Mouse (Mus musculus) heart, postnatal 0 days (tissue): ENCODE data around the gene Rbfox1. TPM values are rescaled to one million over a fixed set of nuclear protein-coding genes. Genes with fewer than 3 reads are reported as not detected.

ENCODE experiments used
- ATAC-seq: fragments of 200-750 bp; cut with Nextera tagmentation; 2 replicates; pipeline ENCODE4 v1.8.0; 2017; ENCODE audit warnings: low read depth, moderate number of reproducible peaks, moderate library complexity; ENCODE audit not compliant: insufficient read depth
- DNase-seq: peaks from one replicate; pipeline ENCODE4 v3.0.0-alpha.2; 2016; ENCODE audit warnings: low spot score
- H3K27ac ChIP-seq: fragments of 300-500 bp; sonication (generic); 2 replicates; pipeline ENCODE4 v1.5.1; 2014; ENCODE audit warnings: low read depth, mild to moderate bottlenecking
- H3K27me3 ChIP-seq: fragments of 300-500 bp; sonication (generic); 2 replicates; pipeline ENCODE4 v1.6.1; 2014; ENCODE audit warnings: low read length, mixed read lengths; ENCODE audit not compliant: control insufficient read depth, insufficient read depth
- H3K36me3 ChIP-seq: fragments of 300-500 bp; sonication (generic); replicated peaks from 2 replicates; pipeline ENCODE4 v1.6.1; 2014; ENCODE audit warnings: low read length, mixed read lengths; ENCODE audit not compliant: control insufficient read depth, insufficient read depth
- H3K4me1 ChIP-seq: fragments of 300-500 bp; sonication (generic); 2 replicates; pipeline ENCODE4 v1.6.1; 2014; ENCODE audit warnings: antibody characterized with exemption; ENCODE audit not compliant: control insufficient read depth, insufficient read depth
- H3K4me2 ChIP-seq: fragments of 300-500 bp; sonication (generic); 2 replicates; pipeline ENCODE4 v1.6.1; 2014; ENCODE audit warnings: low read depth, mild to moderate bottlenecking, low read length, moderate library complexity
- H3K4me3 ChIP-seq: fragments of 300-500 bp; sonication (generic); 2 replicates; pipeline ENCODE4 v1.5.1; 2014; ENCODE audit warnings: low read depth, low read length
- H3K9ac ChIP-seq: fragments of 300-500 bp; sonication (generic); replicated peaks from 2 replicates; pipeline ENCODE4 v1.6.1; 2014; ENCODE audit warnings: low read depth, low read length, mixed read lengths
- H3K9me3 ChIP-seq: fragments of 300-500 bp; sonication (generic); replicated peaks from 2 replicates; pipeline ENCODE4 v1.6.1; 2016; ENCODE audit warnings: low read length; ENCODE audit not compliant: control insufficient read depth
- CTCF ChIP-seq: IDR thresholded peaks from 2 replicates; pipeline ENCODE4 v1.5.1; 2016; ENCODE audit warnings: antibody characterized with exemption, control low read depth, low read depth
- EP300 ChIP-seq: IDR thresholded peaks from 2 replicates; pipeline ENCODE4 v1.6.1; 2016; ENCODE audit warnings: antibody characterized with exemption, low read depth
- WGBS: fragments of 180-500 bp; shearing (Covaris S2); extraction: QIAGEN DNeasy Blood & Tissue Kit; methylation state at CpG from one replicate; pipeline ENCODE4 v1.1.7; 2014; 5-methylcytosine and 5-hydroxymethylcytosine counted together
- polyA plus RNA-seq: library from polyadenylated mRNA; unstranded; fragments of >200 nt; fragmentation: Nextera tagmentation; extraction: Ambion mirVana; gene quantifications from 2 replicates; pipeline ENCODE4 v1.2.1, GENCODE M21; 2015
- total RNA-seq: library from RNA; depleted of rRNA; stranded (reverse); fragments of >200 nt; gene quantifications from 2 replicates; pipeline ENCODE4 v1.2.3, GENCODE M21; 2014; ENCODE audit warnings: low replicate concordance

Gene Rbfox1
- total and polyA plus RNA-seq, 2 experiments from 2014 or later, result 6.0 to 15.3 TPM

- Histone ChIP-seq H3K27ac (no peak overlapping the region), H3K36me3 (no peaks in the 10 kb centered on the region), H3K27me3 (no peaks in the 10 kb centered on the region), H3K4me2 (no peak overlapping the region), H3K4me3 (no peak overlapping the region), H3K4me1 (peaks cover 5% of the 10 kb centered on the region; the same call in 1 of the 2 replicates), H3K9me3 (no peaks in the 10 kb centered on the region), H3K9ac (no peak overlapping the region)
- 94% methylated on average over 3 of the region's 3 CpGs for WGBS
- TF ChIP-seq EP300, result no peak
- no peak for TF ChIP-seq CTCF
- DNase-seq (no peak), ATAC-seq (no peak)
Measured at GRCm38 (mm10) chr16:7076707-7077106, 1191.6 kb downstream of the Rbfox1 start.

- H3K9me3 ChIP-seq, result no peaks in the 10 kb centered on the region
- no peak overlapping the region for H3K4me2 ChIP-seq
- 80% methylated on average over 3 of the region's 3 CpGs for WGBS
- peaks cover 8% of the 10 kb centered on the region; the same call in 1 of the 2 replicates for H3K4me1 ChIP-seq
- no peak for DNase-seq
- TF ChIP-seq EP300 (no peak), CTCF (no peak)
- H3K27me3 ChIP-seq, result no peaks in the 10 kb centered on the region
- no peak overlapping the region for H3K4me3 ChIP-seq
- ATAC-seq, result no peak
- no peaks in the 10 kb centered on the region for H3K36me3 ChIP-seq
- H3K9ac ChIP-seq, result no peak overlapping the region
- no peak overlapping the region for H3K27ac ChIP-seq
Measured at GRCm38 (mm10) chr16:7081074-7081568, 1196.0 kb downstream of the Rbfox1 start.

GRCm38 (mm10) chr16:7081684-7082255, 1196.6 kb downstream of the Rbfox1 start:
- no peak overlapping the region for H3K4me2 ChIP-seq
- H3K4me1 ChIP-seq, result peaks cover 8% of the 10 kb centered on the region; the same call in 1 of the 2 replicates
- 86% methylated on average over 5 of the region's 5 CpGs for WGBS
- H3K9ac ChIP-seq, result no peak overlapping the region
- no peaks in the 10 kb centered on the region for H3K27me3 ChIP-seq
- TF ChIP-seq CTCF, result no peak
- TF ChIP-seq EP300, result no peak
- no peaks in the 10 kb centered on the region for H3K9me3 ChIP-seq
- no peaks in the 10 kb centered on the region for H3K36me3 ChIP-seq
- H3K27ac ChIP-seq, result no peak overlapping the region
- ATAC-seq (no peak), DNase-seq (no peak)
- H3K4me3 ChIP-seq, result no peak overlapping the region

- H3K36me3 ChIP-seq, result no peaks in the 10 kb centered on the region
- no peak overlapping the region for H3K4me2 ChIP-seq
- no peak overlapping the region for H3K9ac ChIP-seq
- no peak for TF ChIP-seq EP300
- H3K27ac ChIP-seq, result no peak overlapping the region
- peaks cover 8% of the 10 kb centered on the region; the same call in 1 of the 2 replicates for H3K4me1 ChIP-seq
- ATAC-seq, result no peak
- DNase-seq, result no peak
- H3K4me3 ChIP-seq, result no peak overlapping the region
- H3K27me3 ChIP-seq, result no peaks in the 10 kb centered on the region
- 83% methylated on average over 2 of the region's 2 CpGs for WGBS
- H3K9me3 ChIP-seq, result no peaks in the 10 kb centered on the region
Measured at GRCm38 (mm10) chr16:7083937-7084336, 1198.8 kb downstream of the Rbfox1 start.

GRCm38 (mm10) chr16:7088601-7089430, 1203.7 kb downstream of the Rbfox1 start:
- H3K9me3 ChIP-seq, result no peaks in the 10 kb centered on the region
- WGBS, result 65% methylated on average over 10 of the region's 10 CpGs
- no peak overlapping the region for H3K4me3 ChIP-seq
- no peak overlapping the region for H3K4me2 ChIP-seq
- no peaks in the 10 kb centered on the region for H3K4me1 ChIP-seq
- no peak for ATAC-seq
- TF ChIP-seq EP300 (no peak), CTCF (no peak)
- H3K36me3 ChIP-seq, result no peaks in the 10 kb centered on the region
- H3K9ac ChIP-seq, result no peak overlapping the region
- H3K27me3 ChIP-seq, result no peaks in the 10 kb centered on the region
- no peak overlapping the region for H3K27ac ChIP-seq
- DNase-seq, result no peak

- no peak overlapping the region for H3K9ac ChIP-seq
- TF ChIP-seq EP300 (no peak), CTCF (no peak)
- H3K4me3 ChIP-seq, result no peak overlapping the region
- no peaks in the 10 kb centered on the region for H3K36me3 ChIP-seq
- ATAC-seq (no peak), DNase-seq (no peak)
- H3K4me1 ChIP-seq, result no peaks in the 10 kb centered on the region
- WGBS, result 86% methylated on average over 1 of the region's 1 CpGs
- H3K4me2 ChIP-seq, result no peak overlapping the region
- no peak overlapping the region for H3K27ac ChIP-seq
- no peaks in the 10 kb centered on the region for H3K27me3 ChIP-seq
- no peaks in the 10 kb centered on the region for H3K9me3 ChIP-seq
Measured at GRCm38 (mm10) chr16:7089475-7089874, 1204.3 kb downstream of the Rbfox1 start.
